Mouse (Mus musculus): Measurements from ENCODE around the gene Olfr796.

Olfr796 gene

DNA sequence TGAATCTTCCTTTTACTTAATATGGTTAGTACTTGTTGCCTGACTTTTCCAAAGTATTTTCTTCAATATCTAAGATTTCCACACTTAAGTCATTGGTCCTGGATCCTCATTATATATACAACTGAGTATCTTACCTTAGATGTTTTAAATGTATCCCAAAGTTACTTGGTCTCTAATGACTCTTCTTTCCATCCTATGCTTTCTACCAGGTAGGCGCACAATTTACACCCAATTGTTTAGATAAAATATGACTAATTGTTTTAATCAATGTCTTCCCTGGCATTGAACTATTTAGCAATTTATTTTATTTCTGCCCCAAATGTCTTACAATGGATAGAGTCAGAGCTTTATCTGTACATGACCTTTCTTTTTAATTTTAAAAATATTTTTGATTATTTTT lies at the start of gene Olfr796:
Olfr796 (minus strand) TSS at position 101 of the 400 bp plus-strand sequence.
- DNase-seq (ENCODE audit: inconsistent age in 2 of 2, low spot score in 1 of 2), result no peak

DNA sequence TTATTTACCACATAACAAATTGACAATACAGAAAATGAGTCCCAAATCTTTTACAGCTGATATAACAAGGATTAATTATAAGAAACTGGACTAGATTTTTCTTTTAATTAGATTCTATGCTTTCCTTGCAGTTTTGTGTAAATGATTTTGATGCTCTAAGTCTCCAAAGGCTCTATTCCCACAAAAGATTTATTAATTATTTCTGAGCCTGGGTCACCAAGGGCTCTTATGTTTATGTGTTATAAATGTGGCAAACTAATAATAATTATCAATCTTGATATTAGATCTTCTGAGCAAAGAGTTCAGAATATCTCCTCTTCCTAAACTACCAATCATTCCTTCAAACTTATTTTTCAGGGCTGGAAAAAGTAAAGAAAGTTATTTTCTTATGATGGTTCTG lies 45.0 kb upstream of the Olfr796 start, which contains the start of gene Olfr800:
Olfr800 (plus strand) TSS at position 301 of the 400 bp plus-strand sequence.
- no peak for DNase-seq (ENCODE audit: inconsistent age in 2 of 2, low spot score in 1 of 2)

DNA sequence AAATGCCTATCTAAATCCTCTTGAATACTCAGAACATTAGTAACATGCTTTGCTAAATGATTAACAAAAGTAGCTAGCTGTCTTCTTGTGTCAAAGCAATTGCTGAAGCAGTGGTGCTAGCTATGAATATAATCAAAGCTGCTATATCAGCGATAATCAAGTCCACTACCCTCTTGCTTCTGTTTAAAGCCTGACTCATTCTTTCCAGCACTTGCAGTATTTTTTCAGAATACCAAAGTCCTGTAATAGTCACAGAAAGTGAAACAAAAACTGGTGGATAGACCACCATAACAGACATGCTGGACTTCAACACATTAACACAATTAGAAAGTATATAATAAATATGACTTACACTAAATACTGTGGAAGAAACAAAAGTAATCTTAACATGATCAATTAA lies 39.4 kb upstream of the Olfr796 start:
- no peak for DNase-seq (ENCODE audit: inconsistent age in 2 of 2, low spot score in 1 of 2)

DNA sequence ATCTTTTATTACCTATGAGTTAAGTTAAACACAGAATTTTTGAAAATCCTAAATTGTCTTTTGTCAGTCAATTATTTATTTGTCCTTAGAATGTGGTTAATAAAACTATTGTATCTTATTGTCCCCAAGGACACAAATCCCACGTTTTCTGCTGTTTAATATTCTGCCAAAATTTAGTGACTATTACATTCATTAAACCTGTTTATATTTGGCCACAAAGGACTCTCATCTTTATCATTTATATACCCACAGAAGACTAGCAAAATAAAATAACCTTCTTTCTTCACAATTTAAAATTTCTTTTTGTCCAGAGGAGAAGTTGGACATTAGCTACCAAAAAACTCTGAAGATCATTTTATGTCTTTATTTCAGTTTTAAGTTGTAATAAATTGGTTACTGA lies 24.8 kb upstream of the Olfr796 start, which contains the start of gene Olfr799:
Olfr799 (plus strand) TSS at position 301 of the 400 bp plus-strand sequence.
- DNase-seq (ENCODE audit: inconsistent age in 2 of 2, low spot score in 1 of 2), result no peak

DNA sequence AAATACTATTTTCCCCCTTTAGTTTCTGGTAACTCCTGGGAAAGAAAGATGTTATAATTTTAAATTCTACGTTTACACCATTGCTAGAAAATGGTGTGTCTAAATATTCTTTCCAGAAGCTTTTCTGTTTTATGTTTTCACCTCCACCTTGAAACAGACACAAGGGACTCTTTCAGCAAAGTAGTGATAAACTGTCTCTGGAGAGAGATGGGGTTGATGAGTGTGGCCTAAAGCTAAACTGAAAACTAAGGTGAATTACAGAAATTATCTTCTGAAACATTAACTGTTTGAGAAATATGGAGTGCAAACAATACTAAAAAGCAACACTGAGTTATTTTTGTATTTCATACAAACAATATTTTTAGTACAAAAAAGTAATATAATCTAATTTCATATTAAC lies 15.5 kb upstream of the Olfr796 start, which contains the start of gene Olfr798:
Olfr798 (minus strand) TSS at position 101 of the 400 bp plus-strand sequence.
- DNase-seq (ENCODE audit: inconsistent age in 2 of 2, low spot score in 1 of 2), result no peak

DNA sequence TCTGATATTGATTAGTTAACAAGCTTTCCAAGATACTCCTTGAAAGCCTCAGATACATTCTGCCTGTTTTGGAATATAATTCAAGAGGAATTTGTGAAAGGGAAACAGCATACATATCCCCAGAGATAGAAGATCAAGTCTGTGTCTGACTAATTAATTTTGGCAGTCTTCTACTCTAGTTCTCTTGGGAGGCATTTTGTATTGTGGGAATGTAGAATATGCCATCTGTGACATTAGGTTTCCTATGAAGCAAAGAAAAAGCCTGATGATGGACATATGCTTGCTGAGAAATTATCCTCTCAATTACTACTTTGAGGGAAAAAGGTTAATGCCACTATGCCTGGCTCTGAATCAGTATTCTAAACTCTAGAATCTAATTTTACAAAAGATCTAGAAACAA lies 10.9 kb upstream of the Olfr796 start:
- DNase-seq (ENCODE audit: inconsistent age in 2 of 2, low spot score in 1 of 2), result no peak

DNA sequence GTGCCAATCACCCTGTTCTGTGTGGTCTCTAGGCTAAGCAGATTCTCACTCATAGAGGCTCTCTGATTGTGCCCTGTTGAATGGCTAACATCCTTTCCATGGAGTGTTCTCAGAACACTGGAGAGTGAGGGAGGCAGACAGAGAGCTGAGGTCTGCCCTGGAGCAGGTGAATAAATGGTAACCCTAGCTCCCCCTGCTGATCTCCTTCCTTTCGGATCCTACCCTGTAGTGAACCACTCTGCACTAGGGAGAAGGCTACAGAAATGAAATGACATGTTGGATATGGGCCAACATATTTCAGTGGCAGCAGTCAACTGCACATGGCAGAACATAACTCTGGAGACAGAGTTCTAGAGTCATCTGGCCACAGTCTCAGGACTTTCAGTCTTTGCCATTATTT lies 9.4 kb upstream of the Olfr796 start:
- DNase-seq (ENCODE audit: inconsistent age in 2 of 2, low spot score in 1 of 2), result no peak

DNA sequence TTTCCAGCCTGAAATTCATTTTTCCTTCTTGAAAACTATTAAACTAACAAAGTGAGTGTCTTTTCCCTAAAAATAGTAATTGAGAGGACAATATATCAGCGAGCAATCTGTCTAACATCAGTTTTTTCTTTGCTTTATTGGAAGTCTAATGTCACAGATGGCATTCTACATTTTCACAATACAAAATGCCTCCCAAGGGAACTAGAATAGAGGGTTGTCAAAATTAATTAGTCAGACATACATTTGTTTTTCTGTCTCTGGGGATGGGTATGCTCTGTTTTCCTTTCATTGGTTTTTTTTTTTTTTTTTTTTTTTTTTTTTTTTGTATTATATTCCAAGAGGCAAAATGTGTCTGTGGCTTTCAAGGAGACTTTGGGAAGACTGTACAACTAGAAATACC lies 35.3 kb downstream of the Olfr796 start:
- no peak for DNase-seq (ENCODE audit: inconsistent age in 2 of 2, low spot score in 1 of 2)

DNA sequence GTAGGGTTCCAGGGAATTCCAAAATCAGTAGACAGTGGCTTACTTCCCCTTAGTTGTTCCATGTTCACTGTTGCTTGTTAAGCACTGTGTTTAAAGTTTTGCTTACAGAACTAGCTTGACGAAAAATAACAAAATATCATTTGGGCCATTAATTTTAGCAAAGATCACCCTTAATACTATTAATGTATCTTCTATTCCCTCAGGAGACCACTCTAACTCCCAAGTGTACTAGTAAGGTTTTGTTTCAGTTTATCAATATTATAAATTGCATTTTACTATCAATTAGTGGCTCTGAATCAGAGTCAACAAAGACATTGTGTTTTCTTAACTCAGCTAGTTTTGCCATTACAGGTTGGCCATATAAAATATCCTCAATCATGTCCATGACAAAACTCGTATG lies 45.0 kb downstream of the Olfr796 start, which contains the start of gene Olfr794:
Olfr794 (plus strand) TSS at position 301 of the 400 bp plus-strand sequence.
- DNase-seq (ENCODE audit: inconsistent age in 2 of 2, low spot score in 1 of 2), result no peak

Measured in adrenal gland, adult (tissue).